In the genomic region with DNA sequence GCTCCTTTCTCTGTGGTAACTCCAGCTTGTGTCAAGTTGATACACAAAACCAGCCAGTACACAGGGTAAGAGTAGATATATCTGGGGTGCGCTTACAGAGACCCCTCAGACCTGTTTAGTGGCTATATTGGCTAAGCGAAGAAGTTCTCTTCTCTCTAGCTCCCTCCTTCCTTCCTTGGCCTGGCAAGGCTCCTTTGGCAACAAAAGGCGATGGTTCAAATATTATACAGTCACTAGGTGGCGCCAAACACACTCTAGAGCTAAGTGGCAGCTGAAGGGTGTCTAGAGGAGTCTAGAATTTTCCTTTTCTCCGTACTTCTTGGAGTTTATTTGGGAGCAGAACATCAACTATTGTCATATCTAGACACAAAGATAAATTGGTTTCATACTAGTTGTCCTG, we compare ENCODE assay signal across 9 mouse cellular contexts. TPM values are rescaled to one million over a fixed set of nuclear protein-coding genes. Genes with fewer than 3 reads are reported as not detected.
A peak's percentile ranks its signal among the peaks of the same experiment; 100 is the strongest.
DNase-seq lines count a peak whose midpoint lies in the region; ATAC-seq and TF ChIP-seq lines count a peak whose summit lies in the region.
"Had no signal": no experiment of that assay in that cellular context is flagged by ENCODE, and none has a peak within 500 bp of the region (broad histone marks: within the 10 kb centered on the region; RNA-seq: fewer than 3 reads in every experiment).

No protein-coding gene starts in this region.

- intact Hi-C loops in gastrocnemius, postnatal 14 days (cut with DNase I; ENCODE audit: low total_unique reads): loop anchor here (10.0 kb wide), 1 partner anchor 85 kb away; no protein-coding TSS in a partner anchor
- intact Hi-C loops in left cerebral cortex, postnatal 4 days (cut with DNase I): loop anchor here (2.0 kb wide), 2 partner anchors 389 to 421 kb away; no protein-coding TSS in a partner anchor

- no peak overlapping the region for H3K9ac ChIP-seq in hindbrain, embryonic 14.5 days
- no peak overlapping the region for H3K9ac ChIP-seq in hindbrain, embryonic 12.5 days
- H3K9ac ChIP-seq: liver, embryonic 15.5 days had no signal

- H3K9me3 ChIP-seq in hindbrain, embryonic 14.5 days (ENCODE audit: control insufficient read depth, low read length): no peaks in the 10 kb centered on the region
- H3K9me3 ChIP-seq in hindbrain, embryonic 12.5 days (replicated peaks): no peaks in the 10 kb centered on the region
- H3K9me3 ChIP-seq in E14TG2a.4 (ENCODE audit: low read length): no peaks in the 10 kb centered on the region
- H3K9me3 ChIP-seq: liver, embryonic 15.5 days had no signal

- H3K4me2 ChIP-seq in hindbrain, embryonic 14.5 days (replicated peaks): no peak overlapping the region
- no peak overlapping the region for H3K4me2 ChIP-seq in hindbrain, embryonic 12.5 days (replicated peaks)
- H3K4me2 ChIP-seq: liver, embryonic 15.5 days had no signal

- no peaks in the 10 kb centered on the region for H3K36me3 ChIP-seq in hindbrain, embryonic 14.5 days (replicated peaks; ENCODE audit: control insufficient read depth, insufficient read depth)
- no peaks in the 10 kb centered on the region for H3K36me3 ChIP-seq in hindbrain, embryonic 12.5 days
- H3K36me3 ChIP-seq in E14TG2a.4 (ENCODE audit: insufficient read depth, low read length): no peaks in the 10 kb centered on the region
- H3K36me3 ChIP-seq: liver, embryonic 15.5 days had no signal

- no peak for ATAC-seq in hindbrain, embryonic 14.5 days (ENCODE audit: low FRiP score)
- ATAC-seq in hindbrain, embryonic 12.5 days (ENCODE audit: low FRiP score): no peak

- no peak overlapping the region for H3K4me3 ChIP-seq in hindbrain, embryonic 14.5 days (replicated peaks; ENCODE audit: low read length)
- H3K4me3 ChIP-seq in hindbrain, embryonic 12.5 days: no peak overlapping the region
- no peak overlapping the region for H3K4me3 ChIP-seq in E14TG2a.4 (replicated peaks; ENCODE audit: low read length)
- H3K4me3 ChIP-seq: liver, embryonic 15.5 days had no signal

- 29% methylated on average over 5 of the region's 5 CpGs for WGBS in hindbrain, embryonic 14.5 days
- WGBS in hindbrain, embryonic 12.5 days: 32% methylated on average over 5 of the region's 5 CpGs

- no peaks in the 10 kb centered on the region for H3K27me3 ChIP-seq in hindbrain, embryonic 14.5 days (ENCODE audit: control insufficient read depth, insufficient read depth, low read length)
- no peaks in the 10 kb centered on the region for H3K27me3 ChIP-seq in hindbrain, embryonic 12.5 days
- no peaks in the 10 kb centered on the region for H3K27me3 ChIP-seq in E14TG2a.4 (ENCODE audit: insufficient read depth, low read length)
- H3K27me3 ChIP-seq: liver, embryonic 15.5 days had no signal

- DNase-seq in hindbrain, embryonic 14.5 days (ENCODE audit: low spot score): peak; percentile 85
- DNase-seq in ZHBTc4 (ENCODE audit: low read depth, low spot score): peak; percentile 75
- DNase-seq in gastrocnemius, postnatal 14 days: peak; percentile 38
- DNase-seq in left cerebral cortex, postnatal 4 days: peak; percentile 32
- peak; percentile 17 for DNase-seq in skeletal muscle tissue, adult 2 months (ENCODE audit: low read depth, low spot score)
- DNase-seq in urinary bladder, postnatal 36 days (ENCODE audit: low spot score in 2 of 2): no peak

- no peaks in the 10 kb centered on the region for H3K4me1 ChIP-seq in hindbrain, embryonic 14.5 days (replicated peaks; ENCODE audit: control insufficient read depth, insufficient read depth, low read length)
- H3K4me1 ChIP-seq in hindbrain, embryonic 12.5 days: no peaks in the 10 kb centered on the region
- no peaks in the 10 kb centered on the region for H3K4me1 ChIP-seq in E14TG2a.4 (replicated peaks; ENCODE audit: low read depth, low read length)
- H3K4me1 ChIP-seq: liver, embryonic 15.5 days had no signal

- TF ChIP-seq CTCF in E14TG2a.4 (conservative IDR thresholded peaks at IDR 0.05; ENCODE audit: low read length): peak; percentile 37

- H3K27ac ChIP-seq in hindbrain, embryonic 14.5 days: no peak overlapping the region
- H3K27ac ChIP-seq in hindbrain, embryonic 12.5 days: no peak overlapping the region
- H3K27ac ChIP-seq: liver, embryonic 15.5 days had no signal

RNA-seq across cellular contexts. Expression of a gene that starts 37.7 kb away (rescaled TPM):
- polyA plus RNA-seq in hindbrain, embryonic 14.5 days (2014; fragmentation: Nextera tagmentation; extraction: Ambion mirVana): not detected in 2 replicates
- not detected in 2 replicates for polyA plus RNA-seq in hindbrain, embryonic 12.5 days (2016; fragmentation: Nextera tagmentation; extraction: Ambion mirVana)
- not detected for total RNA-seq in gastrocnemius, postnatal 14 days (2021)
- not detected for total RNA-seq in left cerebral cortex, postnatal 4 days (2021)
- polyA plus RNA-seq: liver, embryonic 15.5 days had no signal

RNA-seq across cellular contexts. Expression of a gene that starts 50.4 kb away (rescaled TPM):
- 1.7 and 3.4 TPM in 2 replicates for polyA plus RNA-seq in hindbrain, embryonic 14.5 days (2014; fragmentation: Nextera tagmentation; extraction: Ambion mirVana)
- 1.8 and 2.0 TPM in 2 replicates for polyA plus RNA-seq in hindbrain, embryonic 12.5 days (2016; fragmentation: Nextera tagmentation; extraction: Ambion mirVana)
- total RNA-seq in gastrocnemius, postnatal 14 days (2021): under 1 TPM; 0.11 to 0.49 TPM
- under 1 TPM; 0.24 to 0.26 TPM for total RNA-seq in left cerebral cortex, postnatal 4 days (2021)

Comparison
In these comparisons a context has a peak if more than half of its experiments do, and no peak if none do; other contexts are left out.
1. DNase-seq: peak in hindbrain, embryonic 14.5 days (single experiment), ZHBTc4 (single experiment), gastrocnemius, postnatal 14 days (single experiment), left cerebral cortex, postnatal 4 days (single experiment) and skeletal muscle tissue, adult 2 months (single experiment); none in urinary bladder, postnatal 36 days (0 of 2).